Mouse (Mus musculus): Measurements from ENCODE around the gene Krtap1-3.

The Krtap1-3 gene

GRCm38 (mm10) chr11:99557976-99558745 lies 33.0 kb downstream of the Krtap1-3 start:
- no peak for DNase-seq (ENCODE audit: low spot score in 2 of 2)

- DNase-seq (ENCODE audit: low spot score in 2 of 2) = no peak
These were observed 34.4 kb downstream of the Krtap1-3 start, which contains the start of gene Krtap3-2 for GRCm38 (mm10) chr11:99556753-99557152. Gene Krtap3-2, minus strand, starts transcription at chr11:99556853.

- DNase-seq (ENCODE audit: low spot score in 2 of 2) = no peak
These were observed 34.9 kb downstream of the Krtap1-3 start for GRCm38 (mm10) chr11:99556195-99556594.

- DNase-seq (ENCODE audit: low spot score in 2 of 2) = no peak
These were observed 40.4 kb downstream of the Krtap1-3 start, which contains the start of gene Krtap3-3 for GRCm38 (mm10) chr11:99550765-99551164. Gene Krtap3-3, minus strand, starts transcription at chr11:99550865.

- DNase-seq (ENCODE audit: low spot score in 2 of 2) = no peak
These were observed 43.2 kb downstream of the Krtap1-3 start for GRCm38 (mm10) chr11:99547892-99548291.

All from heart, adult 9 months (tissue).